Mouse (Mus musculus): Measurements from ENCODE around the gene Ppp1cb. TPM values are rescaled to one million over a fixed set of nuclear protein-coding genes. Genes with fewer than 3 reads are reported as not detected.

Gene Ppp1cb
- polyA plus RNA-seq, 1 experiment from 2014 or later = 194 TPM

- no peak for ATAC-seq
Observed at GRCm38 (mm10) chr5:32414461-32414985, 44.1 kb upstream of the Ppp1cb start.

GRCm38 (mm10) chr5:32415554-32415953 lies 43.1 kb upstream of the Ppp1cb start:
- no peak for TF ChIP-seq CTCF (IDR thresholded peaks at IDR 0.05; ENCODE audit: low read depth)
- no peaks in the 10 kb centered on the region for H3K36me3 ChIP-seq (ENCODE audit: control insufficient read depth, insufficient read depth)
- 91% methylated on average over 6 of the region's 6 CpGs for WGBS
- no peak overlapping the region for H3K9ac ChIP-seq (ENCODE audit: low read depth, low read length)
- H3K4me1 ChIP-seq (replicated peaks; ENCODE audit: control insufficient read depth, insufficient read depth, low read length) = no peaks in the 10 kb centered on the region
- no peak overlapping the region for H3K4me2 ChIP-seq (replicated peaks; ENCODE audit: low read depth)
- no peaks in the 10 kb centered on the region for H3K27me3 ChIP-seq (replicated peaks; ENCODE audit: control insufficient read depth, insufficient read depth, low read length)
- ATAC-seq = no peak
- H3K4me3 ChIP-seq (ENCODE audit: low read depth, low read length) = no peak overlapping the region
- no peak overlapping the region for H3K27ac ChIP-seq (ENCODE audit: low read depth, low read length)
- no peaks in the 10 kb centered on the region for H3K9me3 ChIP-seq (ENCODE audit: control insufficient read depth)

More at GRCm38 (mm10) chr5:32414461-32414985, 44.1 kb upstream of the Ppp1cb start:
- Histone ChIP-seq H3K4me3 (ENCODE audit: low read depth, low read length) (no peak overlapping the region), H3K4me1 (replicated peaks; ENCODE audit: control insufficient read depth, insufficient read depth, low read length) (no peaks in the 10 kb centered on the region), H3K36me3 (ENCODE audit: control insufficient read depth, insufficient read depth) (no peaks in the 10 kb centered on the region), H3K4me2 (replicated peaks; ENCODE audit: low read depth) (no peak overlapping the region), H3K9ac (ENCODE audit: low read depth, low read length) (no peak overlapping the region), H3K27me3 (replicated peaks; ENCODE audit: control insufficient read depth, insufficient read depth, low read length) (no peaks in the 10 kb centered on the region), H3K9me3 (ENCODE audit: control insufficient read depth) (no peaks in the 10 kb centered on the region), H3K27ac (ENCODE audit: low read depth, low read length) (no peak overlapping the region)
- no peak for TF ChIP-seq CTCF (IDR thresholded peaks at IDR 0.05; ENCODE audit: low read depth)
- 53% methylated on average over 5 of the region's 5 CpGs for WGBS

- no peaks in the 10 kb centered on the region for H3K4me1 ChIP-seq (replicated peaks; ENCODE audit: control insufficient read depth, insufficient read depth, low read length)
- H3K27ac ChIP-seq (ENCODE audit: low read depth, low read length) = no peak overlapping the region
- no peaks in the 10 kb centered on the region for H3K9me3 ChIP-seq (ENCODE audit: control insufficient read depth)
- no peak for TF ChIP-seq CTCF (IDR thresholded peaks at IDR 0.05; ENCODE audit: low read depth)
- 55% methylated on average over 4 of the region's 4 CpGs for WGBS
- no peaks in the 10 kb centered on the region for H3K36me3 ChIP-seq (ENCODE audit: control insufficient read depth, insufficient read depth)
- ATAC-seq = no peak
- no peak overlapping the region for H3K9ac ChIP-seq (ENCODE audit: low read depth, low read length)
- no peaks in the 10 kb centered on the region for H3K27me3 ChIP-seq (replicated peaks; ENCODE audit: control insufficient read depth, insufficient read depth, low read length)
- no peak overlapping the region for H3K4me2 ChIP-seq (replicated peaks; ENCODE audit: low read depth)
- no peak overlapping the region for H3K4me3 ChIP-seq (ENCODE audit: low read depth, low read length)
Observed at GRCm38 (mm10) chr5:32416881-32417280, 41.8 kb upstream of the Ppp1cb start.

- no peaks in the 10 kb centered on the region for H3K4me1 ChIP-seq (replicated peaks; ENCODE audit: control insufficient read depth, insufficient read depth, low read length)
- no peak for TF ChIP-seq CTCF (IDR thresholded peaks at IDR 0.05; ENCODE audit: low read depth)
- no peaks in the 10 kb centered on the region for H3K27me3 ChIP-seq (replicated peaks; ENCODE audit: control insufficient read depth, insufficient read depth, low read length)
- peak overlapping the region; percentile 39 for H3K4me2 ChIP-seq (replicated peaks; ENCODE audit: low read depth)
- no peaks in the 10 kb centered on the region for H3K36me3 ChIP-seq (ENCODE audit: control insufficient read depth, insufficient read depth)
- peak; percentile 56; the same call in 1 of the 2 replicates for ATAC-seq
- H3K4me3 ChIP-seq (ENCODE audit: low read depth, low read length) = no peak overlapping the region
- no peak overlapping the region for H3K9ac ChIP-seq (ENCODE audit: low read depth, low read length)
- H3K9me3 ChIP-seq (ENCODE audit: control insufficient read depth) = no peaks in the 10 kb centered on the region
- H3K27ac ChIP-seq (ENCODE audit: low read depth, low read length) = no peak overlapping the region
- whole genome bisulfite sequencing = 18% methylated on average over 15 of the region's 15 CpGs
Observed at GRCm38 (mm10) chr5:32422081-32422589, 36.5 kb upstream of the Ppp1cb start.

GRCm38 (mm10) chr5:32423339-32424046 lies 35.1 kb upstream of the Ppp1cb start:
- no peak overlapping the region for H3K4me3 ChIP-seq (ENCODE audit: low read depth, low read length)
- no peaks in the 10 kb centered on the region for H3K27me3 ChIP-seq (replicated peaks; ENCODE audit: control insufficient read depth, insufficient read depth, low read length)
- no peaks in the 10 kb centered on the region for H3K36me3 ChIP-seq (ENCODE audit: control insufficient read depth, insufficient read depth)
- H3K27ac ChIP-seq (ENCODE audit: low read depth, low read length) = no peak overlapping the region
- WGBS = 53% methylated on average over 11 of the region's 11 CpGs
- ATAC-seq = no peak
- H3K9ac ChIP-seq (ENCODE audit: low read depth, low read length) = no peak overlapping the region
- no peaks in the 10 kb centered on the region for H3K9me3 ChIP-seq (ENCODE audit: control insufficient read depth)
- H3K4me1 ChIP-seq (replicated peaks; ENCODE audit: control insufficient read depth, insufficient read depth, low read length) = no peaks in the 10 kb centered on the region
- TF ChIP-seq CTCF (IDR thresholded peaks at IDR 0.05; ENCODE audit: low read depth) = no peak
- peak overlapping the region; percentile 35 for H3K4me2 ChIP-seq (replicated peaks; ENCODE audit: low read depth)

- no peaks in the 10 kb centered on the region for H3K27me3 ChIP-seq (replicated peaks; ENCODE audit: control insufficient read depth, insufficient read depth, low read length)
- no peaks in the 10 kb centered on the region for H3K9me3 ChIP-seq (ENCODE audit: control insufficient read depth)
- no peak overlapping the region for H3K4me2 ChIP-seq (replicated peaks; ENCODE audit: low read depth)
- TF ChIP-seq CTCF (IDR thresholded peaks at IDR 0.05; ENCODE audit: low read depth) = no peak
- no peak overlapping the region for H3K4me3 ChIP-seq (ENCODE audit: low read depth, low read length)
- 94% methylated on average over 8 of the region's 8 CpGs for WGBS
- no peaks in the 10 kb centered on the region for H3K36me3 ChIP-seq (ENCODE audit: control insufficient read depth, insufficient read depth)
- ATAC-seq = no peak
- no peaks in the 10 kb centered on the region for H3K4me1 ChIP-seq (replicated peaks; ENCODE audit: control insufficient read depth, insufficient read depth, low read length)
- H3K9ac ChIP-seq (ENCODE audit: low read depth, low read length) = no peak overlapping the region
- no peak overlapping the region for H3K27ac ChIP-seq (ENCODE audit: low read depth, low read length)
Observed at GRCm38 (mm10) chr5:32424464-32424863, 34.2 kb upstream of the Ppp1cb start.

All from intestine, postnatal 0 days (tissue).